Mouse (Mus musculus) MN1 (cell line): ENCODE measurements at regions not wholly inside any gene's neighbourhood (a gene's known extent, or its start where the extent isn't known, plus 50 kb on each side); places are given as distances from the start of the nearest gene placed in this dataset.
A peak's percentile ranks its signal among the peaks of the same experiment; 100 is the strongest.

ENCODE experiments used
- DNase-seq: peaks from one replicate; pipeline ENCODE4 v3.0.0-alpha.2; 2016; ENCODE audit warnings: low spot score

GRCm38 (mm10) chr12:85527011-85527410 is 53.3 kb downstream of the Fos start:
- DNase-seq = no peak

- DNase-seq = no peak
Measured at GRCm38 (mm10) chr12:85531638-85532037, 57.9 kb downstream of the Fos start.

GRCm38 (mm10) chr12:85532221-85532612 is 58.5 kb downstream of the Fos start:
- DNase-seq = no peak

GRCm38 (mm10) chr12:85532613-85533460 is 59.1 kb downstream of the Fos start:
- DNase-seq = peak; percentile 11

- DNase-seq = no peak
Measured at GRCm38 (mm10) chr12:85533603-85534002, 59.9 kb downstream of the Fos start.

- no peak for DNase-seq
Measured at GRCm38 (mm10) chr12:85539423-85539822, 59.4 kb upstream of the Jdp2 start.

GRCm38 (mm10) chr12:85541153-85541552 is 57.7 kb upstream of the Jdp2 start:
- DNase-seq = peak; percentile 79

- DNase-seq = no peak
Measured at GRCm38 (mm10) chr12:85542881-85543280, 55.9 kb upstream of the Jdp2 start.

- no peak for DNase-seq
Measured at GRCm38 (mm10) chr12:85543520-85543919, 55.3 kb upstream of the Jdp2 start.

- DNase-seq = no peak
Measured at GRCm38 (mm10) chr12:85544801-85545200, 54.0 kb upstream of the Jdp2 start.

- no peak for DNase-seq
Measured at GRCm38 (mm10) chr12:85545718-85546117, 53.1 kb upstream of the Jdp2 start.

- DNase-seq = no peak
Measured at GRCm38 (mm10) chr12:85548076-85548475, 50.8 kb upstream of the Jdp2 start.
